Mouse (Mus musculus) small intestine, adult 2 months (tissue): ENCODE data around the gene Myo5a.

Experiments
- CTCF ChIP-seq: fragments of 200-500 bp; IDR thresholded peaks from 2 replicates; pipeline ENCODE4 v1.5.1; 2012; ENCODE audit warnings: low read depth, mild to moderate bottlenecking, control low read depth, inconsistent platforms, low read length, moderate library complexity, mixed read lengths; ENCODE audit not compliant: insufficient replicate concordance, insufficient read length; ENCODE audit errors: extremely low read depth
- POLR2A ChIP-seq: fragments of 200-500 bp; IDR thresholded peaks from 2 replicates; pipeline ENCODE4 v1.6.1; 2012; ENCODE audit warnings: low read depth, mild to moderate bottlenecking, control low read depth, inconsistent platforms, low read length, moderate library complexity

GRCm38 (mm10) chr9:75171721-75172120, 100.9 kb downstream of the Myo5a start:
- TF ChIP-seq POLR2A (no peak), CTCF (no peak)
